Mouse (Mus musculus) cortical plate, adult 2 months (tissue): ENCODE measurements at regions not wholly inside any gene's neighbourhood (a gene's known extent, or its start where the extent isn't known, plus 50 kb on each side); places are given as distances from the start of the nearest gene placed in this dataset.

ENCODE experiments used
- CTCF ChIP-seq: fragments of 200-500 bp; IDR thresholded peaks from 2 replicates; pipeline ENCODE4 v1.5.1; 2011; ENCODE audit warnings: mild to moderate bottlenecking, control low read depth, low read length; ENCODE audit not compliant: insufficient read depth; ENCODE audit errors: extremely low read depth
- POLR2A ChIP-seq: fragments of 200-500 bp; IDR thresholded peaks from 2 replicates; pipeline ENCODE4 v1.6.1; 2011; ENCODE audit warnings: mild to moderate bottlenecking, low read length, control low read depth; ENCODE audit not compliant: insufficient read depth; ENCODE audit errors: extremely low read depth

DNA sequence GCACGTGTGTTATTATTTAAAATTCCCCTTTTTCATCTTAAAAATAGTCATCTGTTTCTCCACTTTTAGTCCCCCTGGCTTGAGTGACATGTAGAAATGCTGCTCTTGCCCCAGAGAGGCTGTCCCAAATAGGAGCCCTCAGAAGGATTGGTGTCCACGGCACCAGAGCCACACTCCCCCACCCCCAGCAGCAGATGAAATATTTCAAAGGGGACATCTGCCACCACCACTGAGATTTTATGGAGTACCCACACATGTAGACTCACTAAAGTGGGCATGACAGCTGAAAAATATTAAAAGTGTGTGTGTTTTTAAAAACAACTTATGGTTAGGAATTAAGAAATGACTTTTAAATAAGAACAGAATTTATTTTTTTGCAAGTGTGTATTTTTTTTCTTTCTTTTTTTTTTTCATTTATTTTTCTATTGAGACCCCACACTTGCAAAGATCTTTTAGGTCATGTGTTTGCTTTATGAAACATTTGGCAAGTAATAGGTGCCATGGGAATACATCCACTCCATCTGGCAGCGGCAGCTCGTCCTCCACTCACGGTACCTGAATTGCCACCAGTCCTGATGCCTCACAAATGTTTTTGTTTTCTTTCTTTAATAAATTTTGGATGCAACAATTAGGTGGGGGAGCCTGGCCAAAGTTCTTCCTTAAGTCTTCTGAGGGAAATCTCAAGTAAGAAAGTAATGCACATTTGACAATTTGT, 533.2 kb upstream of the Zeb2 start:
- TF ChIP-seq POLR2A (no peak), CTCF (no peak)
